Mouse (Mus musculus) cerebellum, adult (tissue): ENCODE results near the gene Trpm5.

Experiments
- ATAC-seq: cut with Nextera tagmentation; 2 replicates; pipeline ENCODE4 v1.9.2; 2017; ENCODE audit warnings: mild to moderate bottlenecking, moderate library complexity, mixed read lengths; ENCODE audit not compliant: insufficient number of reproducible peaks, low FRiP score, low TSS enrichment

The Trpm5 gene

DNA sequence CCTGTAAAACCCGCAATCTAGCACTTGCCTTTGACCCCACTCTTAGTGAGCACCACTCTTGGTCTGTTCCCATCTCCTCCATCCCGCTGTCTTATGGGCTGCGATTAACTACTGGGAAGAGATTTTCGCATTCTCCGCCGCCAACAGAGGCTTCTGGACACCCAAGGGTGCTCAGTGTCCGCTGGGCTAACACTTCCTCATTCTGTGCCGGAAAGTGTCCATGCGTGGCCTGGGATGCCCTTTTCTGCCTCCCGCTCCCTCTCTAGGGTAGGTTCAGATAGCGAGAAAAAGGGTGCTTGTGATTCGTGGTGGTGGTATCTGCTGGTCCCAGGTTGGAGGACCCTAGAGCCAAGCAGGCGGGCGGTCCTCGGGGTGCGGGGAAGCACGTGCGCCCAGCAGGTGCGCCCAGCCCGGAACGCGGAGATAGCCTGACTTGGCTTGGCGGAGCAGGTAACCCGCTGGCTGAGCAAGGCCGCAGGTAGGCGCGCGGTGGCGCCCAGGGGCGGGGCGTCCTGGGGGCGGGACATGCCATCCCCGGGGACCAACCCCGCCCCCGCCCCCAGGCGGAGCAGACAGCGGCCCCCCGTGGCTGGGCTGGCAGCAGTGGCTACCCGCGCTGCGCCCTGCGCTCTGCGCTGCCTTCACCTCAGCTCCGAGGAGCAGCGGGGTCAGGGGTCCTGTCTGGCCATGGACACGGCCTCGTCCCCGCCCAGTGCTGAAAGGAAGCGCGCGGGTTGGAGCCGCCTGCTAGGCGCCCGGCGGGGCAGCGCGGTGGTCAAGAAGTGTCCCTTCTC is 12.4 kb upstream of the Trpm5 start:
- ATAC-seq: no peak

DNA sequence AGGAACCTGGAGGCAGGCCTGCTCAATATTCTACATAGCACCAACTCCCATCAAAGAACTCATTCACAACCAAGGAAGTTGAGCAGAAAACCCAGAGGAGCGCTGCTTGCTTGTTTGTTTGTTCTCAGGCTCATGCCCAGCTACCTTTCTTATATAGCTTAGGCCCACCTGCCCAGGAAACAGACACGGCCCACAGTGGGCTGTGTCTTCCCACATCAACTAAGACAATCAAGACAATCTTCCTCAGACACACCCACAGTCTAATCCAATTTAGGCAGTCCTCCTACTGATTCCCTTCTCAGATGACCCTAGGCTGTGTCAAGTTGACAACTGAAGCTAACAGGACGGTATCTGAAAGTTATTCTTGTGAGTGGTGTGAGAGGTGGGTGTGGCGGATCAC is 11.6 kb upstream of the Trpm5 start, which contains the start of gene Kcnq1:
Gene Kcnq1, plus strand, starts transcription at position 301 of the 400 bp plus-strand sequence.
- no peak for ATAC-seq

DNA sequence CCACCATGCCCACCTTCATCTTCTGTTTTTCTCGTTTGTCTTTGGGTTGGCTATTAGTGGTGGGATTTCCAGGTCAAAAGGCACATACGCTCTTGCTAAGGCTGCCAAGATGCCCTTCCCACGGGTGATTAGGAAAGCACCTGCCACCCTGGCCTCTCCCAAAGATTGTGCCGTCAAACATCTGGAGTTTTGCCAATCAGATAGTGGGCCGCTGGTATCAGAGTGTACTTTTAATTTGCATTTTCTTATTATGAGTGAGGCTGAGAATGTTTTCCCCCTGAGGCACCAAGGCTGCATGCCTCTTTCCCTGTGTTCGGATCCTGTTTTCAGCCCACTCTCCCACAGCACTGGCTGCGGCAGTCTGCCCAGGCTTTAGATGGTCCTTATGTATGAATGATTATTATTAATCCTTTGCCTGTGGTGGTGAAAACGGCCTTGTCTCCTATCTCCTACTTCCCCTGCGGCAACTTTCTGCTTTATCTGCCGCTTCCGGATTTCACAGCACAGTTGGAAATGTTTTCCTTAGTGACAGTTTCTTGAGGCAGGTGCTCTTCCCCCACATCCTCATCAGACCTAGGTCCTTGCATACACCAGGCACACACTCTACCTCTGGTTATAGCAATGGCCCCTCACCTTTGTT is 10.9 kb upstream of the Trpm5 start:
- no peak for ATAC-seq

DNA sequence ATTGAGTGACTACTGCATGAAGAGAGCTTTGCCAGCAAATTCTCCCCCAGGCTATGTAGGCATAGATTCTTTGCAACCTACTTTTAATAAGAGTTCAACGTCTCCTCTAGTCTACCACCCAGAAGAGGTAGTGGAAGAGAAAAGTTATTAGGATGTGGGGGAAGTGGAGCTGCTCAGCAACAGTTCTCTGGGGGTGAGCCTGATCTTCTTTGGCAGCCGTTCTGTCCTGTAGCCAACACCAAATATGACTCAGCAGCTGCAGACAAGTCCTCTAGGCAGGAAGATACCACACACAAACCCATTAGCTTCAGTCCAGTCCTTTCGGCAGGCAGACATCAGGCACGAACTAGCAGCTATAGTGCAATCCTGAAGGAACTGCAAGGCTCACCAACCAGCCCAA is 6.3 kb upstream of the Trpm5 start:
- no peak for ATAC-seq

DNA sequence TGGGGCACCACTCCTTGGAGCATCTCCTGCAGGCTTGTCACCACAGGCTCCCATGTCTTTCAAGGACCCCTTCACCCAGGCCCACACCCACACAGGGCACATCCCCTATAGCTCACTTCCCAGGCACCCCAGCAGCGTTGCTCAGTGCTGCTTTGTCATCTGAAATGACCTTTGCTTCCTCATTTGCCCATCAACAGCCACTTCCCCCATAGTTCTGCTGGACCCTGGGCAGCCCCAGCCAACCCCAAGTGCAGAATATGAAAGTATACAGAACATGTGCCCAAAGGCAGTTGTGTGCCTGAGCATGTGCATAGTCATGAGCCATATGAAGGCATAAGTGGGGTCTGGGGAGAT is 1.1 kb upstream of the Trpm5 start:
- no peak for ATAC-seq

DNA sequence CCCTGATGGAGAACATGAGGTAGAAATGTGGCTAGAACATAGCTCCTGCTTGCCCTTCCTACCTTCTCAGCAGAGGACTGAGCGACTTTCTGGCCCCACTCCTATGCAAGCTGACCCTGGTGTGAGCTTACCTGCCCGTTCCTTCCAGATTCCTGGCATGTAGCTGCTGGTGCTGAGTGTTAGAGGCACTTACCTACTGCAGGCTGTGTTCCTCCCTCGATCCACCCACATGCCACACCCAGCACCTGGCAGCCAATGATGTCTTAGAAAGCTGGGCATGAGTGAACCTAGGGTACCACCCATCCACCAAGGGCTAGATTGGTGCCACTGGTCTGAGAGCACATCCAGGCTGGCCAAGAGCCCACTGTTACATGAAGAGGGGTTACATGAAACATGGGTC is 595 bp downstream of the Trpm5 start:
- ATAC-seq: no peak

DNA sequence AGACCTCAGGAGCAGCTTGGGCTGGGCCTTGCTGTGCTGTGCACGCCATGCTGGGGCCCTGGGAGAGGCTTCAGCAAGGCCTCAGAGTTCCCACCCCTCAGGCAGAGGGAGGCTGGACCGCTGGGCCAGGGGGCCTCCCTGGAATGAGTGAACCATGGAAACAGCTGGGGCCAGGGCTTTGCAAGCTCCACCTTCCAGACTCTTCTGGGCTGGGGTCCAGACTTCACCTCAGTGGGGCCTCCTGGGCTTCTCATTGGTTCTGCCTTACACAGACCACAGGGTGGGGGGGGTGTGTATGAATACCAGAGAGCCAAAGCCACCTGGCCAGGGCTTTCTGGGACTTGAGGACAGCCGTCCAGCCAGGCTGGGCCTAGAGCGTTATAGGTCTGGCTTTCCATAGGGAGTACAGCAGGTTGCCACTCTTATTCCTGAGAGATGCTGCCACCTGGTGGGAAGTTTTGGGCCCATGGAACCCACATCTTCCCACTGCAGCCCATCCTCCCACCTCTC is 7.3 kb downstream of the Trpm5 start:
- no peak for ATAC-seq

DNA sequence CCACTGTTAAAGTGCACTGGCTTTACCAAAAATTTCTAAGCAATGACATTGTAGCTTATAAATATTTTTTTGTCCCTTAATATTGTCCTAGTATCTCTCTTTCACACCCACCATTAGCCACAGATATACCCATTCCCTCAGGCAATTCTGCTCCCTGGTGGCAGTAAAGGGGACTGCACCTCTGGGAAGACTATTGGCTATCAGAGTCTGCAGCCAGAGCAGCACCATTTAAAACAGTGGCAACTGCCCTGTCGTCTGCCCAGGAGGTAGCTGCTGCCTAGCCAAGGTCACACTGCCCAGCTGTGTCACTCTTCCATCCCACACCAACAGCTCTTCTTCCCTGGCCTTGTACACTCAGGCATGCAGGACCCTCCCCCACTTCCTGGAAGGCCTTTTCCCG is 8.1 kb downstream of the Trpm5 start:
- ATAC-seq: no peak

DNA sequence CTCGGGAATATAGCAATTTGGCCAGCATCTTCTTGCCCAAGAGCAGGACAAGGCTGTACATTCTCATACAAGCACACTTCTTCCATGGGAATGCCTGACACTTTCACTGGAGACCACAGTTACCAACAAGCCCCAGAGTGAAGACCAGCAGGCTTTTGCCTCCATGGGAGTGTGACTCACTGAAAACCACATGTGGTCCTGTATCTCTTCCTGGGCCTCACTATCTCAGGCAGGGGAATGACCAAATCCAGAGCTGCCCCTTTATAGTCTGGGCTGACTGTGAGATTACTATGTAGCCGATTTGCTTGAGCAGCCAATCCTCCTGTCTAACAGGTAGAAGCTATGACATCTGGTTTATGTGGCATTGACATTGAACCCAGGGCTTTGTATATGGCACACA is 10.7 kb downstream of the Trpm5 start:
- ATAC-seq: no peak

DNA sequence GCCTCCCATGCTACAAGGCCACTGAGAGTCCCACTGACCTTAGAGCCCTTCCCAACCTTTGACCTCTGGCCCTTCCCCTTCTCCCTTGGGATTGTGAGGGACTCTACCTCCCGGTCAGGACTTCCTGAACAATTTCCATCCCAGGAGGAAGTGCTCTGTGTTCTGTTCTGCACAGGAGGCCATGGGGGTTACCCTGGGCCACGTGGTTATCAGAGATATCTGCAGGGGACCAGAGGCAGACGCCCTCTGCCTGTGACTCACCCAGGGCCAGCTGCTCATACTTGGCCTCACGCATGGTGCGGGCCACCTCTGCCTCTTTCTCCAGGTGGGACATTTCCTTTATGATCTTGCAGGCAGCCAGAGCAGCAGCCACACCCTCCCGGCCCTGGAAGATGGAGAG is 12.4 kb downstream of the Trpm5 start:
- no peak for ATAC-seq

DNA sequence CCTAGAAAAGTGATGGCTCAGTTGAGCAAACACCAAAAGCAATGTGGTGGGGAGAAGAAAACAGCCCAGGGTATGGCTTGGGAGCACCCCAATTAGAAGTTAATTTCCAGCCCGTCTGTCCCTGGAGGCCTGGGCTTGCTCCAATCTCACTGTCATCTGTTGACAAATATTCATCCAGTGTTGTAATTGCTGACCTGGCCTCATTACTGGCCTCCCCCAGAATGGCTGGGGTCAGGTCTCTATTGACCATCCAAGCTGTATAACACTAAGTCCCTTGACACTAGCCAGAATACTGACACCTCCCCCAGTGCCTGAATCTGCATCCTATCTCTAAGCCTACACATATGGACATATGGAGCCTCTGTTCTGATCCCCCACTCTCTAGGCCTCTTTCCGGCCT is 17.1 kb downstream of the Trpm5 start:
- ATAC-seq: no peak

DNA sequence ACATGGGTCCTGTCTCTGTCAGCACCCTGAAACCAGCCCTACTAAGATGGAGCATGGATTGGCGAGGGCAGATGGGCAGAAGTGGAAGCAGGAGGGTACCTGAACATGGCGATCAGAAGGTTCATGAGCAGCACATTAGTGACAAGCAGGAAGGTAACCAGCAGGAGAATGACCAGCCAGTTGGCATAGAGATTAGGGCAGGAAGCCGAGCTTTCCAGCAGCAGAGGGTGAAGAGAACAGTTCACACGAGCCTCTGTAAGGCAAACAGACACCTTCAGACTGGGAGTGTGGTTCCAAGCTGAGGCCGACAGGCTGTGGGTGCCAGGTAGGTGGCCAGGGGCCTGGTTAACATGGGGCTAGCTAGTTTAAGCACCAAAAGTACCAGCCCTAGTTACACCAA is 19.0 kb downstream of the Trpm5 start:
- no peak for ATAC-seq

DNA sequence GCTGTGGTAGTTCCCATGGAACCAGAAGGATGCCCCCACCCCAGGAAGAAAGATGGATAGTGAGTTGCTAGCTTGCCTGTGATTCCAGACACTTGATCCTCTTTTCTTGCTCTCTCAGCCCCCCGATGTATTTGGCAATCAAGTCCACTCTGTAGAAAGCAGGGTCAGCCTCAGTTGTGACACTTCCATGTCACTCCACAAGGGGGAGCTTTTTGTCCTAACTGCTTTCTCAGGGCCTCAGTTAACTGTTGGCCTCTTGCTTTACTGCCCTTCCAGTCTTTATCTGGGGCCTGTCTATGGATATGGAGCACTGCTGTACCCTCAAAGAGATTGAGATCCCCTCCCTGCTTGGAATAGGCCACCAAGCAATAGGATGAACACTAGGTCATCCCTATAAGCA is 21.4 kb downstream of the Trpm5 start:
- ATAC-seq: no peak

DNA sequence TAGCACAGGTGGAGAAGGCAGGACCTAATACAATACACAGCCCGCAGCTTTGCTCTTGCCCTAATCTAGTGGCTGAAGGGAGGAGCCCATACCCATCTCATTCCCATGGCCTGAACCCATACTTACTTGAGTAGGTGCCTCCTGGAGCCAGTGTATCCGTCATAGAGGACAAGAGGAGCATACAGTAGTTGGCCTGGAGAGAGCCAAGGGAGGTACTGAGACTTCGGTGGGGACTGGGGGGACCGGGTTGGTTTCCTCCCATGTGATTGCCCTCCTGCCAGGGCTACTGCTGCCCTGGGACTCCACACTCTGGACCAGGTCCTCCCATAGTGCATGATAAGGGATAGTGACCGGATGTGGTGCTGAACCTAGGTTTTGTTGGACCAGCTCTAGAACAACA is 21.8 kb downstream of the Trpm5 start:
- no peak for ATAC-seq

DNA sequence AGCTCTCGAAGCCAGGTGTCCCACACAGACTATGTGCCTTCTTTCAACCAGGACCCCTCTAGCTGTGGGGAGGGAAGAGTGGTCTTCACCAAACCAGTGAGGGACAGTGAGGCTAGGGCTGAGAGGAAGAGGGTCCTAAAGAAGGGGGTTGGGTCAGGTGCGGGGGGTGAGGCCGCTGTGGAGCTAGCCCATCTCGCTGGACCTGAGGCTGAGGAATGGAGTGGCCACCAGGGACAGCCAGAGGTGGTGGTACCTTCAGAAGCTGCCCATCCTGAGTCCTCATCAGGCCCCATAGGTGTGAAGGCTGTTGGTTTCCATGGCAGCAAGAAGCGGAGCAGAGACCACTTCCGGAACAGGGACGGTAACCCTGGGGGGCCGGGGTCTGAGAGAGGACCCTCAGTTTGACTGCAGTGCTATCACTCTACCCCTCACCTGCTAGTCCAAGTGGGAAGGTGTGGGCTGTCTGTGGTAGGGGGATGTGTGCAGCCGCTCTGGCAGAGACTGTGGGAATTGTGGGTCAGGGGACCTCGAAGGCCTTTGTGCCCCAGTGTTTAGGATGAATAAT is 23.9 kb downstream of the Trpm5 start:
- ATAC-seq: no peak

DNA sequence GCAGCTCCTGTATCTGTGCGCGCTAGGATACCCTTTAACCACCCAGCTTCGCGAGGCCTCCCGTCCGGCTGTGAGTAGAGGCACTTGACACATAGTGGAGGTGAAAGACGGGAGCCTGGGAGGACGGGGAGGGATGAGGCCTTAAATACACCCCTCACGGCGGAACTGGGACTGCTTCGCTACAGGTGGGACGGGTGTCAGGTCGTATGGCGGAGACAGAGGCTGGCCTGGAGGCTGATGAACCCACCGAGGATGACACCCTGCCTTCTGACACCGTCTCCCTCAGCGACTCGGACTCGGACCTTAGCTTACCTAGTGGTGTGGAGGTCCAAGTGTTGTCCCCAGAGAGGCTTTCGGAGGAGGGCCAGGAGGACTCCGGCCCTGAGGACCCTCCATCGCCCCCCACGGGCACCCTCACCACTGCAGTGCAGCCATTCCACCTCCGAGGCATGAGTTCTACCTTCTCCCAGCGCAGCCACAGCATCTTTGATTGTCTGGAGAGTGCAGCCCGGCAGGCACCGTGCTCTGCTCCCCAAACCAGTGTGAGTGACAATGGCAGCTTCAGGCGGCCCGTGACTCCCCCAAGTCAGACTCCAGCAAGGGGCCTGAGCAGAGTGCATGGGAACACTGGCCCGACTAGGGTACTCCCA is 24.6 kb downstream of the Trpm5 start:
- no peak for ATAC-seq

DNA sequence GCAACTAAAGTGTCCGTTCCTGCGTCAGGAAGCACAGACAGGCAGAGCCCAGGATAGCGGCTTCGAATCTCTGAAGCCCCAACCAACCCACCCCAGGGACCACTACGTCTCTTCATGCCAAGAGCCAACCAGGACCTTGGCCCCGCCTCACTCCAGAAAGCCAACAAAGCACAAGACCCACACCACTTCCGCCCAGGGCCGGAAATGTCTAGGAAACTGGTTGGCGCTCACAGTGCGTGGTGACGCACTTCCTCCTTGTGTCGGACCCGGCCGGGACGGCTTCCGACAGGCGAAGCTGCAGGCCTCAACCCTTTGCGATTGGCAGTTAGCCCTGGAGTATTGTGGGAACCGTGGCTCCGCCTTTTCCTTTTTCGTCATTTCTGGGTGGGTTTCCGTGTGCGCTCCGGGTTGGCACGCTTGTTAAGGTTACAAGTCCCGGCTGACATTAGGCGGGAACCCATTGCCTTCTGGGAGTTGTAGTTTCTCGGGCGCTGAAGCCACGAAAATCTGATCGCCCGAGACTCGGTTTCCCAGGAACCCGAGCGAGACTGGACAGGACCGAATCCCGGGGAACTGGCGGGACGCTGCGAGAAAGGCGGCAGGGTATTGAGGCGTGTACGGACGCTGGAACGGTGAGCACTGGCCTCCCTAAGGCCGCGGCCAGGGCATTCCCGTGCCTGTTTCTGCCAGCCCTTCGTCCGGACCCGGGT is 25.4 kb downstream of the Trpm5 start, which contains the start of gene Tssc4:
Gene Tssc4, plus strand, starts transcription at position 368 of the 710 bp plus-strand sequence.
- ATAC-seq: peak; percentile 90

DNA sequence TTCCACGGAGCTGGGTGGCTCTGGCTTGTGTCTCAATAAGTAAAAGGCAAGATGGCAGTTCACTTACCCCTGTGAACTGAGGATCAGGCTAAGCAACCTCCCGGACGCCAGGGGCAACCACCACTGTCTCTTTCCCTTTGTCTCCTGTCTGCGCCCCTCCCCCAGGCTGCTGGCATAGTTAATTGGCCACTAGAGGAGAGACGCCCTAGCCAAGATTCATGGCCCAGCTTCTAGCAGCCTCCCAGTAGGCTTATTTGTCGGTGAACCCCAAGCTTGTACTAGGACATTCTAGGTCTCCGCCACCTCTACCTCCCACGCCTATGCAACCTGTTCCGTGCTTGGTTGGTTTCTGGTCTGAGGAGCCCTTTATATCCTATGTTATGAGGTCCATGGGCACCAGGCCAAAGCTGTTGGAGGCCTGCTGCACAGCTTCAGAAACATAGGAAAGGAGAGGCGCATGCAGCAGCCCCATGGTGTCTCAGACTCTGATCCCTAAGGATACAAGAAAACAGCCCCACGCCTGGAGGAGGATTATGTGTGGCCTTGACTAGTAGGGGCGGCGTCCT is 26.0 kb downstream of the Trpm5 start:
- no peak for ATAC-seq

DNA sequence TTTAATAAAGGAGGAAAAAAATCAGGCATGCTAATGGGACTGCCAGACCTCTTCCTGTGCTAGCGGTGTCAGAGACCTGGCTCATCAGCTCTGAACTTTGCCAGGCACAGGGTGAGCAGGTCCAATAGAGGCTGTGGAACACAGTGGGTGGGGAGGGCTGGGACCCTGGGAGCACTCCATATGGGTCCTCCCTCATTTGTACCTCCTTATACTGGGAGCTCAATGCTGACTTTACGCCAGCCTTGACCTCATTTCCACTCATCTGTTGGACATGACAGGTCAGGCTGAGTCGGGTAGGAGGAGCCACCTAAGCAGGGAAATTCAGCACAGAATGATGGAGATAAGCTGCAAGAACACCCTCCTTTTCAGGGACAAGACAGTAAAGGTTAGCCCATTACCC is 26.5 kb downstream of the Trpm5 start:
- ATAC-seq: no peak

DNA sequence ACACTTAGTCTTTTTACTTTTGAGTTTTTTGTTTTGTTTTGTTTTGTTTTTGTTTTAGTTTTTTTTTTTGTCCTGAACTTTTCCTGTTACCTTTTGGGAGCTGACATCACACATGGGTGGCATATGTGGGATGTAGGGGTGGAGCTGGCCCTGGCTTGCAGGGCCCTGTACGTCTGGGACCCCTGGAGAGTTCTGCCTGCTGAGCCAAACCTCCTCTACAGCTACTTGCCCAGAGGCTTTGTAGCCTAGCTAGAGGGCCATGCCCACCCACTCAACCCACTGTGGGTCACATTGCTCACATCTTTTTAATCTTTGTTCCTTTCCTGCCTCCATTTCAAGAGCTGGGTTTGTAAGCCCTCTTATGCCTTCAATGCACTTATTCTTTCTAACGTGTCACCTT is 27.0 kb downstream of the Trpm5 start:
- ATAC-seq: no peak
